Mouse (Mus musculus): ENCODE data around the gene Sema4f. TPM values are rescaled to one million over a fixed set of nuclear protein-coding genes. Genes with fewer than 3 reads are reported as not detected.

Gene Sema4f
- polyA plus RNA-seq (2012; rRNA removed): 0.32 and 0.38 TPM in 2 replicates

GRCm38 (mm10) chr6:82939167-82939912 lies at the start of gene Sema4f:
Gene Sema4f, minus strand, starts transcription at chr6:82939769.

GRCm38 (mm10) chr6:82946651-82947050 lies 7.1 kb upstream of the Sema4f start, which contains the start of gene M1ap:
Gene M1ap, plus strand, starts transcription at chr6:82946902.

Other genes with a start within 250 kb of the Sema4f start
- gene Pole4, start 234.4 kb downstream of the Sema4f start, polyA plus RNA-seq (2012; rRNA removed): 1.2 and 3.9 TPM in 2 replicates
- gene Hk2, start 165.3 kb downstream of the Sema4f start, polyA plus RNA-seq (2012; rRNA removed): 4.4 and 5.7 TPM in 2 replicates
- gene M1ap, start 7.1 kb upstream of the Sema4f start, polyA plus RNA-seq (2012; rRNA removed): 0.03 and 0.12 TPM in 2 replicates
- gene Dok1, start 93.7 kb upstream of the Sema4f start, polyA plus RNA-seq (2012; rRNA removed): 4.3 and 6.4 TPM in 2 replicates
- 2.0 and 2.8 TPM in 2 replicates for gene Loxl3, start 94.4 kb upstream of the Sema4f start, polyA plus RNA-seq (2012; rRNA removed)
- gene Aup1, start 114.8 kb upstream of the Sema4f start, polyA plus RNA-seq (2012; rRNA removed): 333 and 519 TPM in 2 replicates
- 19.2 and 22.7 TPM in 2 replicates for gene Htra2, start 115.5 kb upstream of the Sema4f start, polyA plus RNA-seq (2012; rRNA removed)
- 3.3 and 4.4 TPM in 2 replicates for gene Dqx1, start 118.1 kb upstream of the Sema4f start, polyA plus RNA-seq (2012; rRNA removed)
- 1.2 and 3.8 TPM in 2 replicates for gene Tlx2, start 130.5 kb upstream of the Sema4f start, polyA plus RNA-seq (2012; rRNA removed)
- 3.2 and 3.8 TPM in 2 replicates for gene Pcgf1, start 138.1 kb upstream of the Sema4f start, polyA plus RNA-seq (2012; rRNA removed)
- gene Lbx2, start 146.6 kb upstream of the Sema4f start, polyA plus RNA-seq (2012; rRNA removed): 0.76 and 0.81 TPM in 2 replicates
- 3.4 and 4.7 TPM in 2 replicates for gene Ccdc142, start 161.8 kb upstream of the Sema4f start, polyA plus RNA-seq (2012; rRNA removed)
- gene Gm42688, start 161.8 kb upstream of the Sema4f start, polyA plus RNA-seq (2012; rRNA removed): 0.93 and 1.6 TPM in 2 replicates
- gene Mrpl53, start 169.3 kb upstream of the Sema4f start, polyA plus RNA-seq (2012; rRNA removed): 25.7 and 38.3 TPM in 2 replicates
- gene Mogs, start 175.7 kb upstream of the Sema4f start, polyA plus RNA-seq (2012; rRNA removed): 31.9 and 39.2 TPM in 2 replicates
- gene Wbp1, start 181.8 kb upstream of the Sema4f start, polyA plus RNA-seq (2012; rRNA removed): 137 and 148 TPM in 2 replicates
- 29.6 and 60.8 TPM in 2 replicates for gene Ino80b, start 185.7 kb upstream of the Sema4f start, polyA plus RNA-seq (2012; rRNA removed)
- gene Rtkn, start 195.7 kb upstream of the Sema4f start, polyA plus RNA-seq (2012; rRNA removed): 36.3 and 47.6 TPM in 2 replicates
- 1.8 and 1.9 TPM in 2 replicates for gene Wdr54, start 216.6 kb upstream of the Sema4f start, polyA plus RNA-seq (2012; rRNA removed)
- 0.15 and 0.48 TPM in 2 replicates for gene 1700003E16Rik, start 216.6 kb upstream of the Sema4f start, polyA plus RNA-seq (2012; rRNA removed)
- gene Dctn1, start 226.2 kb upstream of the Sema4f start, polyA plus RNA-seq (2012; rRNA removed): 76.7 and 83.1 TPM in 2 replicates

Data from stomach, adult 2 months (tissue).